Mouse (Mus musculus) thymus, postnatal 0 days (tissue): ENCODE measurements around the gene Fbf1. TPM values are rescaled to one million over a fixed set of nuclear protein-coding genes. Genes with fewer than 3 reads are reported as not detected.

Experiments used
- DNase-seq: peaks from one replicate; pipeline ENCODE4 v3.0.0-alpha.2; 2015; ENCODE audit warnings: low spot score
- polyA plus RNA-seq: library from polyadenylated mRNA; unstranded; fragments of >200 nt; fragmentation: Nextera tagmentation; extraction: Ambion mirVana; gene quantifications from 2 replicates; pipeline ENCODE4 v1.2.1, GENCODE M21; 2015

The Fbf1 gene
- 12.0 and 13.1 TPM in 2 replicates for polyA plus RNA-seq

- DNase-seq = peak; percentile 92
Measured at GRCm38 (mm10) chr11:116167884-116168439, at the start of gene Fbf1. TSS of gene Fbf1 (minus strand) at chr11:116168166.

GRCm38 (mm10) chr11:116216549-116216948 lies 48.6 kb upstream of the Fbf1 start:
- no peak for DNase-seq

GRCm38 (mm10) chr11:116215991-116216390 lies 48.0 kb upstream of the Fbf1 start:
- no peak for DNase-seq

- DNase-seq = peak; percentile 25
Measured at GRCm38 (mm10) chr11:116215181-116215580, 47.2 kb upstream of the Fbf1 start.

DNA sequence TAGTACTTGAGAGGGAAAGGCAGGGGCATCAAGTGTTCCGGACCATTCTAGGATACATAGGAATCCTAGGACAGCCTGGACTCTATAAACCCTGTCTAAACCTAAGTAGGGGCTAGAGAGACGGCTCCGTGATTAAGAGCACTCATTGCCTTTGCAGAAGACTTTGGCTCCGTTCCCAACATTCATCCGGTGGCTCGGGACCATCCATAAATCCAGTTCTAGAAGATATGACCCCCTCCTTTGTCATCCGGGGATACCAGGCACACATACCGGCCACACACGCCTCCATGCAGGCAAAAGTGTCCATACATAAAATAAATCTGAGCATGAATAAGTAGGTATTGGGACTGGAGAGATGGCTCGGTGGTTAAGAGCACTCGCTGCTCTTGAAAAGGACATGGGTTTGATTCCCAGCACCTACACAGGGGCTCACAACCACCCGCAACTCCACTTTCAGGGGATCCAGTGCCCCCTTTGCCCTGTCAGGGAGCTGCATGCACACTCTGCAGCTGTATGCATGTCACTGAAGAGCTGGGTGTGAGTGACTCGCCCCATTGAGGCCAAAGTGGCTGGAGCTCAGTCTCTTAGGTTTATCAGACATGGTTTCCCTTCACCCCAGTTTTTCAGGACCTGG lies 46.0 kb upstream of the Fbf1 start:
- no peak for DNase-seq

DNA sequence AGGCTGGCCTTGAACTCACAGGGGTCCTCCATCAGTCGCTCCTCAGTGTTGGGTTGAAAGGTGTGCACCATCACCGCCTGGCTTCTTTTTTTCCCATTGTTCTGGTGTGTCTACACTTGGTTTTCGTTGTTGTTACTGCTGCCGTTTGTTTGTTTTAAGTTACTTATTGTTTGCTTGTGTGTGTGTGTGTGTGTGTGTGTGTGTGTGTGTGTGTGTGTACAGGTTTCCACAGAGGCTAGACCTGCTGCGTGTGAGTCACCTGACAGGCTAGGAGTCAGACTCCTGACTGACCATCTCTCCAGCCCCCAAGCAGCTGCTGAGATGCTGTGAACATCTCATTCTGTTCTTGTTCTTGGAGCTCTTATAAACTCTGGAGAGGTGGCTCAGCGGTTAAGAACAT lies 44.9 kb upstream of the Fbf1 start:
- DNase-seq = no peak

DNA sequence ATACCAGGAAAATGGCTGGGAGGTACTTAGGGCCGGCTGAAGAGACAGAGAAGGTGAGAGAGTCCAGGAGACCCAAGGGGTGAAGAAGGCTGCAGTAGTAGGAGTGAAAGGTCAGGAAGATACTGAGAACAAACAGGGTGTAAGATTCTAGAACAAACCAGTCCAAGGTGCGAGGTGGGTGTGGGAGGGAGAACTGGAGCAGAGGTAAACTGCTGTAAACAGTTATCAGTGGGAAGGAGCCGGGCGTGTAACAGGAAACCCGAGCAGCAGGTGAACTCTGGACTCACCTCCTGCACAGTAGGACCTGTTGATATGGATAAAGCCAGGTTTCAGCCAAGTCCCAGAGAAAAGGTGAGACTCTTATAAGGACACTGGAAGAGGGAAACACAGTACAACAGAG lies 42.7 kb upstream of the Fbf1 start:
- no peak for DNase-seq

- no peak for DNase-seq
Measured at GRCm38 (mm10) chr11:116209257-116209656, 41.3 kb upstream of the Fbf1 start.

DNA sequence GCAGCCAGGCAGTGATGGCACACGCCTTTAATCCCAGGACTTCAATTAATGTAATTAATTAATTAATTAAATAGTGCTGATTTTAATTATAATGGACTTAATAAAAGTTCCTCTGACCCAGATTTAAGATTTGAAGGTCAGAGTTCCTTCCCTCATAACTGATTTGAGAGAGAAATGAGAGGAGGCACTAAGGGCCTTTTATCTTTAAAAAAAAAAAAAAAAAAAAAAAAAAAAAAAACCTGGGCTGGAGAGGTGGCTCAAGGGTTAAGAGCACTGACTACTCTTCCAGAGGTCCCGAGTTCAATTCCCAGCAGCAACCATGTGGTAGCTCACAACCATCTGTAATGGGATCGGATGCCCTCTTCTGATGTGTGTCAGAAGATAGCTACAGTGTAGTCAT lies 40.7 kb upstream of the Fbf1 start:
- DNase-seq = no peak

- DNase-seq = no peak
Measured at GRCm38 (mm10) chr11:116206678-116207077, 38.7 kb upstream of the Fbf1 start.

- DNase-seq = no peak
Measured at GRCm38 (mm10) chr11:116203150-116203549, 35.2 kb upstream of the Fbf1 start.

- DNase-seq = no peak
Measured at GRCm38 (mm10) chr11:116201151-116201550, 33.2 kb upstream of the Fbf1 start.

DNA sequence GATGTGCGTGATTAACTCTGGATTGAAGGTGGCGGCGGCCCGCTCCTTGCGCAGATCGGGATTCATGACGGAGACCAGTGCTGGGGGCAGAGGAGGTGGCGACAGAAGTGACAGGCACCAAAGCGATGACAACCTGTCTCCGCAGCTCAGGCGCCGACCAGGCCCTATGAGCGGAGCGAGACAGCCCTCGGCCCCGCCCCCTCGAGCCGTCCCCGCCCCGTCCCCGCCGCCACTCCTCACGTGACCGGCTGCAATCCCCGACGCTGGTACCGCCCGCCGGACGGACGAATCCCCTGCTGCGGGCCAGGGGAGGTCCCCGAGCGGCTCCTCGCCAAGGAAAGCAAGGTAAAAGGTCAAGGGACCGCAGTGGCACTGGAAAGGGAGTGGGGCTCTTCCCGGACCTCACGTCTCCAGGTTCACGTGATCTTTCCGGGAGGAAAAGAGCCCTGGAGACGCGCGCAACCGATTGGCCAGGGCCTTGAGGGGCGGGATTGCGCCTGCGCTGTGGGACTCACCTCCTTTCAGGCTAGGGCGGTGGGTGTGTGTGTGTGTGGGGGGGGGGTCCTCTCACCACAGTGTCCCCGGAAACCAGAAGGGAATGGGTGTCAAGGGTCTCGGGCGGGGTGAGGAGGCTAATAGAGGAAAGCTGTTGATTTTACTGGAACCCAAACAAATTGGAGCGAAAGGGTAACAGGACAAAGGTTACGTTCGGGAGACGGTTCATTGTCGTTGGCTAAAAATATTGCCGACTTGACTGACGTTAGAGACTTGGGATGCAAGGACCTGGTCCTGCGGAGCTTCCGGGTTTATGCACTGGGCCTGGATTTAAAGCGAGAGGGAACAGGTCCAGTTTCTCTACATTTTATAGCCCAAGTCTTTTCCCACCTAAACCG lies 30.9 kb upstream of the Fbf1 start, which contains the start of the genes Ten1 and Acox1:
TSS of gene Ten1 (plus strand) at position 217 of the 893 bp plus-strand sequence.
TSS of gene Acox1 (minus strand) at position 407 of the 893 bp plus-strand sequence.
- DNase-seq = peak; percentile 94

DNA sequence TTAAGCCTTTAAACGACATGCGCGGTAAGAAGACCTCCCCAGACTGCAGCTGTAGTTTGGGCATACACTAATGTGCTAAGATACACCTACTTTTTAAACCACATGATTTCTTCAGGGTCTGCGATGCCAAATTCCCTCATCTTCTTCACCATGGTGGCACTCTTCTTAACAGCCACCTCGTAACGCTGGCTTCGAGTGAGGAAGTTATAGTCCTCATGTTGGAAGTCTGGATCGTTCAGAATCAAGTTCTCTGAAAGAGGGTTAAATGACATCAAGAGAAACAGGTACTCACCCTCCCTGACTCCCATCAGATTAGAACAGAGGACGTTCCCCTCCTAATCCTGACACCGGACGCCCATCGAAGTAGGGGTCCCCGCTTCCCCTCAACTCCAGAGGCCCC lies 30.2 kb upstream of the Fbf1 start:
- DNase-seq = no peak

DNA sequence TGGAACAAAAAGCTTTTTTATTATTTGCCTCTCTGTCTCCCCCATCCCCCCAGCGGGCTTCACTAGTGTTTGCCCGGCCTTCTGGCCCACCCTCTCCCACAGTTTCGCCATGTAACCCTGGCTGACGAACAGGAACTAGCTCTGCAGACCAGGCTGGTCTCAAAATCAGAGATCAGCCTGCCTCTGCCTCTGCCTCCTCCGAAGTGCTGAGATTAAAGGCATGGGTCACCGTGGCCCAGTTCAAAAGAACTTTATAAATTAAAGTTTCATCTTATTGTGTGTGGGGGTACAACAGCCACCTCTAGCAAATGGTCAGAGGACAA lies 29.6 kb upstream of the Fbf1 start:
- no peak for DNase-seq

DNA sequence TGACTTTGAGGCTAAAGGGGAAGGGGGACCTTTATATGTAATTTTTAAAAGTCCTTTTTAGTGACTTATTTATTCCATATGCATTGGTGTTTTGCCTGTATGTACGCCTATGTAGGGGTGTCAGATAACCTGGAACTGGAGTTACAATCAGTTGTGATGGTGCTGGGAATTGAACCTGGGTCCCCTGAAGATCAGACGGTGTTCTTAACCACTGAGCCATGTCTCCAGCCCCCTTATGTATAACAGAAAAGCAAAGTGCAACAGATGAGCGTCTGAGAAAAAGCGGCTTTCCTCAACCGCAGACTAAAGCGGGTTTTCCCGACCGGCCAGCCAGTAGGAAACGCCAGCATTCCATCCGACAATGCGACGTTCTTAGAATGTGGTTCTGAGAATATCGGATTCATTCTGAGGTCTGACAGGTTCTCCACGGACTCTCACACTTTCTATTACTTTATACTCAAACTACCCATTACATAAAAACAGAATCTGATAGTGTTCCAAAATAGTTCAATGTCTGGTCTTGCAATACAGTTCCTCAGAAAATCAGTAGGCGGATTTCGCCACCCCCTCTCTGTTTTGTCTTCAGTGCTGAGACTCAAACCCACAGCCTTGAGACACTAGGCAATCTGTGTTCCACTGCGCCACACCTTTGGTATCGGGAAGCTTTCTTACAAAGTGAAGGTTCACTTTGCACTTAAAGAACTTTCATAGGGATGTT lies 29.1 kb upstream of the Fbf1 start:
- no peak for DNase-seq

DNA sequence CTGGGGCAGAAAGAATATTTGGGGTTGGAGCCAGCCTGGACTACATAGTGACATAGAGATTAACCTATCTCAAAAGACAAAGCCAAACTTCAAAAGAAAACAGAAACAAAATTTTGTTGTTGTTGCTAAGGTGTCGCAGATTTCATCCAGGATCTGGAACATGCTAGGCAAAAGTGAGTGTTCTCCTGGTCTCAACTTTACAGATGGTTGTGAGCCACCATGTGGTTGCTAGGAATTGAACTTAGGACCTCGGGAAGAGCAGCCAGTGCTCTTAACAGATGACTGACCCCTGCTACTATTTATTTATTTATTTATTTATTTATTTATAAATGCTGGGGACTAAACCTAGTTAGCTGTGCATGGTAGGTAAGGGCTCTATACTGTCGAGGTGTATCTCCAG lies 28.4 kb upstream of the Fbf1 start:
- DNase-seq = no peak

- peak; percentile 13 for DNase-seq
Measured at GRCm38 (mm10) chr11:116195252-116195651, 27.3 kb upstream of the Fbf1 start.

DNA sequence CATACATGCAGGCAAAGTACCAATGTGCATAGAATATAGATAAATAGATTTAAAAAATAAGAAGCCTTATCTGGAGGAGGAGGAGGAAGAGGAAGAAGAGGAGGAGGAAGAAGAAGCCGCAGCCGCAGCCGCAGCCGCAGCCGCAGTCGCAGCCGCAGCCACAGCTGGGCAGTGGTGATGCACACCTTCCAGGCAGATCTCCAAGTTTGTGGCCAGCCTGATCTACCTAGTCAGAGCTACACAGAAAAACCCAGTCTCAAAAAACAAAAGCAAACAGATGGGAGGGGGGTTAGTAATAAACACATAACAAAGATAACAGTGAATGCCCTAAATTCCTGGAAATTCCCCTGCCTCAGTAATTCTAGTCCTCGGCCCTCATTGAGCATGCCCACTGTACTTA lies 26.7 kb upstream of the Fbf1 start:
- no peak for DNase-seq

DNA sequence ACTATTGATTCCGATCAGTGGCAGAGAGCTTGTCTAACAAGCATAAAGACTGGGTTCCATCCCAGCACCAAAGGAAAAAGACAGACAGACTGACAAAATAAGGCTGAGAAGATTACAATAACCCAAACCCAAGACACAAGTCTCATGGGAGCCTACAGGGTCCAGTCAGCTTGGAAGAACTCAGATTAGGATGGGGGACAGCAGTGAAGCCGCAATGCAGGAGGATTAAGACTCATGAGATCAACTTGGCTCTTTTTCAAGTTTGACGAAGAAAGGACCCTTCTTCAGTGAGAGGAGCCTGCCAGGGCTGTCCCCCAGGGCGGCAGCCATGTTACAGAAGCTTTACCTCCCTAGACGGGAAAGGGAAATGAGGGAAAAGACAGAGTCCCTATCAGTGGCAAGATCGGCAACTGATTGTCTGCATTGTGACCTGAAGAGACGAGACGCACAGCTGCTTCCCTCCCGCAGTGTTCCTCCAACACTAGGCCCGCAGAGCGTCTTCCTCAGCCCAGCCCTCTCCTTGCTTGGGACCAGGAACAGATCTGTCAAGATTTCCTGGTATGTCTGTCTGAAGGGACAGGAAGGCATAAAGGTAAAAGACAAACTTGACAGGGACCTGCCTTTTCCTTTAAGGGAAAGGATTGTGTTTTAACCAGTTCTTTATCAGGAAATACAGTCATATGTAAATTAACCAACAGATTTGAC lies 19.4 kb upstream of the Fbf1 start:
- DNase-seq = no peak

GRCm38 (mm10) chr11:116186360-116186759 lies 18.4 kb upstream of the Fbf1 start:
- no peak for DNase-seq
